Mouse (Mus musculus) heart, embryonic 13.5 days (tissue): ENCODE measurements around the gene Sdr39u1. TPM values are rescaled to one million over a fixed set of nuclear protein-coding genes. Genes with fewer than 3 reads are reported as not detected.

Experiments
- ATAC-seq: fragments of 200-750 bp; cut with Nextera tagmentation; 2 replicates; pipeline ENCODE4 v1.8.0; 2017; ENCODE audit warnings: moderate TSS enrichment; ENCODE audit not compliant: insufficient number of reproducible peaks, low FRiP score, low TSS enrichment; ENCODE audit errors: extremely low read depth
- H3K27ac ChIP-seq: fragments of 300-500 bp; sonication (generic); replicated peaks from 2 replicates; pipeline ENCODE4 v1.5.1; 2015; ENCODE audit warnings: moderate library complexity, mild to moderate bottlenecking, inconsistent platforms
- H3K27me3 ChIP-seq: fragments of 300-500 bp; sonication (generic); replicated peaks from 2 replicates; pipeline ENCODE4 v1.6.1; 2015; ENCODE audit warnings: mild to moderate bottlenecking, inconsistent platforms
- H3K36me3 ChIP-seq: fragments of 300-500 bp; sonication (generic); 2 replicates; pipeline ENCODE4 v1.6.1; 2015; ENCODE audit warnings: mild to moderate bottlenecking, inconsistent platforms
- H3K4me1 ChIP-seq: fragments of 300-500 bp; sonication (generic); 2 replicates; pipeline ENCODE4 v1.6.1; 2015; ENCODE audit warnings: inconsistent platforms
- H3K4me2 ChIP-seq: fragments of 300-500 bp; sonication (generic); 2 replicates; pipeline ENCODE4 v1.6.1; 2015; ENCODE audit warnings: inconsistent platforms, mild to moderate bottlenecking, moderate library complexity
- H3K4me3 ChIP-seq: fragments of 300-500 bp; sonication (generic); 2 replicates; pipeline ENCODE4 v1.5.1; 2015; ENCODE audit warnings: moderate library complexity, mild to moderate bottlenecking, inconsistent platforms
- H3K9ac ChIP-seq: fragments of 300-500 bp; sonication (generic); 2 replicates; pipeline ENCODE4 v1.6.1; 2015; ENCODE audit warnings: inconsistent platforms, mild to moderate bottlenecking, moderate library complexity
- H3K9me3 ChIP-seq: fragments of 300-500 bp; sonication (generic); 2 replicates; pipeline ENCODE4 v1.6.1; 2016; ENCODE audit warnings: inconsistent platforms
- WGBS: fragments of 180-500 bp; shearing (Covaris S2); methylation state at CpG from one replicate; pipeline ENCODE4 v1.1.7; 2015; ENCODE audit warnings: mixed read lengths; 5-methylcytosine and 5-hydroxymethylcytosine counted together
- polyA plus RNA-seq: library from polyadenylated mRNA; unstranded; fragments of >200 nt; fragmentation: Nextera tagmentation; extraction: Ambion mirVana; gene quantifications from 2 replicates; pipeline ENCODE4 v1.2.1, GENCODE M21; 2015

Gene Sdr39u1
- polyA plus RNA-seq, 1 experiment from 2014 or later, result 48.2 TPM

DNA sequence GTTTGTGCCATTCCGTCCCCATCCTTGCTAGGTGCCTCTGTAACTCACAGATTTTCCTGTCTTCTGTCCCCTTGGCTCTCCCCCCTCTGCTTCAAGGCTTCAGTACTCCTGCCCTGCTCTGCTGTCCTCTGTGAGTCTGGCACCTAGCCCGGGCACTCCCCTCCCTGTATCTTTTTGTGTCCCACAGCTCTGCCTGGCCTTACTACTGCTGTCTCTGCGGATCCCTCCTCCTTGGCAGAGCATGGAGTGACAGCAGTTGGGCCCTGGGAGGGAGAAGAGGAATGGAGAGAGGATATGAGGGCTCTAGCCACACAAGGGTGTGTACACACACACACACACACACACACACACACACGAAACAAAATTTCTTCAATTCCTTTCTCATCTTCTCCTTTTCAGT lies 15.9 kb downstream of the Sdr39u1 start, which contains the start of gene Cbln3:
TSS of gene Cbln3 (minus strand) at position 227 of the 400 bp plus-strand sequence.
- Histone ChIP-seq H3K4me2 (peak within 1 kb of the TSS; percentile 90), H3K27me3 (no peaks in the 10 kb centered on the region), H3K27ac (peak within 1 kb of the TSS; percentile 95), H3K9ac (peak within 1 kb of the TSS; percentile 89), H3K4me3 (peak within 1 kb of the TSS; percentile 67), H3K9me3 (no peaks in the 10 kb centered on the region), H3K36me3 (peaks cover 31% of the 10 kb centered on the region), H3K4me1 (peaks cover 40% of the 10 kb centered on the region)
- WGBS, result 34% methylated on average over 4 of the region's 4 CpGs
- ATAC-seq, result peak; percentile 29; the same call in 1 of the 2 replicates

DNA sequence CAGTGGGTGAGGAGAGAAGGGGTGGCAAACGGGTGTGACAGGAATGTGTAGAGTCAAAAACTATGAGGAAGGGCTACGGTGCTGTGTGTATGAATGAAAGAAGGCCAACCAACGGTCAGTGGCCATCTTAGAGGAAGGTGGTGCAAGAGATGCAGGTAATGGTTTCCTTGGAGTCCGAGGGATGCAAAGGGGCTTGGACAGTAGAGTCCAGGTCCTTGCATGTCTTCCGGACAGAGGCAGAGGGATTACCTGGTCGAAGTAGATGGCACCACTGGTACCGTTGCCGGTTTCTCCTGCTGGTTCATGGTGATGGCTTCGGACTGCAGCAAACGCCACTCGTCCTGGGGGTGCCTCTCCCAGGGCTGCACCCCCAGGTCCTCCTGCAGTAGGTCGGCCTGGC lies 16.4 kb downstream of the Sdr39u1 start:
- peak overlapping the region; percentile 89 for H3K9ac ChIP-seq
- peaks cover 42% of the 10 kb centered on the region for H3K4me1 ChIP-seq
- WGBS, result 85% methylated on average over 12 of the region's 12 CpGs
- H3K36me3 ChIP-seq, result peaks cover 26% of the 10 kb centered on the region
- no peak overlapping the region for H3K4me3 ChIP-seq
- peak overlapping the region; percentile 90; the same call in 1 of the 2 replicates for H3K4me2 ChIP-seq
- H3K27me3 ChIP-seq, result no peaks in the 10 kb centered on the region
- peak overlapping the region; percentile 95 for H3K27ac ChIP-seq
- no peak for ATAC-seq
- no peaks in the 10 kb centered on the region for H3K9me3 ChIP-seq

DNA sequence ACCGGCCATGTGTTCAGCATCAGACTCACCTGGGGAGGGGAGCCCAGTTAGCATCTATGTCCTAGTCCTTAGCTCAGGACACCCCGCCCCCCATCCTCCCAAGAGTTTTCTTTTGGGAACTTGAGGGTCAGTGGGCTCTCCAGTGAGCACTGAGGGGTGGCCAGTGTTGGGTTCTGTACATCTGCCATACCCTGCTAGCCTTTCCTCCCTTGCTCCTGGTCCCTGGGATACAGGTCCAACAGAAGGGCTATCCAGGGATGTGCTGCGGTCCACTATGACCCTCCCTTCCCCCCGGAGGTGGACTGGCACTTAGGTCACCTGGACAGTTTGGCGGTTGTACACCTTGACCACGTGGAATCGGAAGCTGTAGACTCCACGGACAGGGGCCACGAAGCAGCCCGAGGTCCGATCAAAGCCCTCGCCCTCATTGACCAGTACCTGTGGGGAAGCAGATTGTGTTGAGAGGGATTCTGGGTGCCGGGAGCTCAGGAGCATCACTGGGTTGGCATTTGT lies 16.9 kb downstream of the Sdr39u1 start:
- Histone ChIP-seq H3K4me1 (peaks cover 46% of the 10 kb centered on the region), H3K27ac (no peak overlapping the region), H3K9ac (no peak overlapping the region), H3K36me3 (peaks cover 22% of the 10 kb centered on the region), H3K27me3 (no peaks in the 10 kb centered on the region), H3K9me3 (no peaks in the 10 kb centered on the region), H3K4me2 (no peak overlapping the region), H3K4me3 (no peak overlapping the region)
- 90% methylated on average over 13 of the region's 13 CpGs for WGBS
- ATAC-seq, result no peak

DNA sequence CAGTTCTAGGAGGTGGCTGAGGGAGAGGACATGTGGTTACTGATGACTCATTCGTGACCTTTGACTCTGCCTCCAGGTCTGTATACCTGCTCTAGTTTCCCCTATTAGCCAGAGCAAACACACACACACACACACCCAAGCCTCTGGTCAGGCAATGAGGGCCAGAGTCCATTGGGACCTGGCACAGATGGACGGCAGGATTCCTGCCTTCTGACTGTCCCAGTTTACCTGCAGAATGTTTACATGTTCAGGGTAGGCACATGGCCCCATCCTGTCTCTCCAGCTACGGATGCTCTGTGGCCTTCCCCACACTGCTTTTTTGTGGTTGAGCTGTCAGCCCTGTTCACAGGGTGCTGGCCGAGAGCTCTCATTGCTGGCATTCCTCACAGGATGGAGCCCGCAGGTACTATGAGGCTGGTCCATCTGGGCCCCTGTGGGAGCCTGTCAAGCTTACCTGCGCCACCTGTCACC lies 17.9 kb downstream of the Sdr39u1 start:
- WGBS, result 56% methylated on average over 6 of the region's 6 CpGs
- no peak overlapping the region for H3K27ac ChIP-seq
- H3K27me3 ChIP-seq, result no peaks in the 10 kb centered on the region
- H3K4me1 ChIP-seq, result peaks cover 52% of the 10 kb centered on the region
- H3K9me3 ChIP-seq, result no peaks in the 10 kb centered on the region
- H3K9ac ChIP-seq, result no peak overlapping the region
- ATAC-seq, result no peak
- no peak overlapping the region for H3K4me2 ChIP-seq
- H3K4me3 ChIP-seq, result no peak overlapping the region
- H3K36me3 ChIP-seq, result peaks cover 12% of the 10 kb centered on the region

DNA sequence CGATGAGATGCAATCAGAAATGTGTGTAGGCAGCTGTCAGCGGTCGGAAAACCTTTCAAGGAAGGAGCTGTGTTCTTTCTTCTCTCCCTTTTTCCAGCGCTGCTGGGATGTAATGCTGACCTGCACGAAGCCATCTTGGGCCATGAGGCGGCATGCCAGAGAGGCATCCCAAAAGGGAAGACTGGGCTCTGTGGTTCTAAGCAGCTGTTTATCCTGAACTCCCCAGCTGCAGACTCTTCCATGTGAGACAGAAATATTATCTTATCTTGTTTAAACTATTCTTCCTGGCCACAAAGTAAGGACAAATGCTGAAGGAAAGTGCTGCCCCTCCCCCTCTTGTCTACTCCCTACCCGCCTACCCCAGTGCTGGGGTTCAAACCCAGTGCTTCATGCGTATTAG lies 19.1 kb downstream of the Sdr39u1 start:
- ATAC-seq, result no peak
- WGBS, result 55% methylated on average over 8 of the region's 8 CpGs
- no peak overlapping the region for H3K4me3 ChIP-seq

DNA sequence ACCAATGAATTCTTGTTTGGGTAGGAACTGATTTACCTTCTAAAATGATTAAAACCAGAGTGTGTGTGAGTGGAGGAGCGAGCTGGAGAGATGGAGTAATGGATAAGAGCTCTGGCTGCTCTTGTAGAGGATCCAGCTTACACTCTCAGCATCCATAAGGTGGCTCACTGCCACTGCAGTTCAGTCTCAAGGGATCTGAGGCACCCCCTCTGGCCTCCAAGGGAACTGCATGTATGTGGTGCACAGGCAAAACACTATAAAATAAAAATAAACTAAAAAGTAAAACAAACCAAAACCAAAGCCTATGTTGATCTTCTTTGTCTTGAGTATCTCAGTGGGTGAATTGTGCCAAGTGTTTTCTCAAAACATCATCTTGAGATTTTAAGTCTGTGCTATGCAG lies 20.5 kb downstream of the Sdr39u1 start:
- WGBS, result 15% methylated on average over 1 of the region's 1 CpGs
- H3K27me3 ChIP-seq, result no peaks in the 10 kb centered on the region

More for the DNA sequence above, 19.1 kb downstream of the Sdr39u1 start:
- Histone ChIP-seq H3K4me2 (no peak overlapping the region), H3K27ac (no peak overlapping the region), H3K9ac (no peak overlapping the region), H3K4me1 (peaks cover 40% of the 10 kb centered on the region), H3K9me3 (no peaks in the 10 kb centered on the region), H3K36me3 (no peaks in the 10 kb centered on the region), H3K27me3 (no peaks in the 10 kb centered on the region)

DNA sequence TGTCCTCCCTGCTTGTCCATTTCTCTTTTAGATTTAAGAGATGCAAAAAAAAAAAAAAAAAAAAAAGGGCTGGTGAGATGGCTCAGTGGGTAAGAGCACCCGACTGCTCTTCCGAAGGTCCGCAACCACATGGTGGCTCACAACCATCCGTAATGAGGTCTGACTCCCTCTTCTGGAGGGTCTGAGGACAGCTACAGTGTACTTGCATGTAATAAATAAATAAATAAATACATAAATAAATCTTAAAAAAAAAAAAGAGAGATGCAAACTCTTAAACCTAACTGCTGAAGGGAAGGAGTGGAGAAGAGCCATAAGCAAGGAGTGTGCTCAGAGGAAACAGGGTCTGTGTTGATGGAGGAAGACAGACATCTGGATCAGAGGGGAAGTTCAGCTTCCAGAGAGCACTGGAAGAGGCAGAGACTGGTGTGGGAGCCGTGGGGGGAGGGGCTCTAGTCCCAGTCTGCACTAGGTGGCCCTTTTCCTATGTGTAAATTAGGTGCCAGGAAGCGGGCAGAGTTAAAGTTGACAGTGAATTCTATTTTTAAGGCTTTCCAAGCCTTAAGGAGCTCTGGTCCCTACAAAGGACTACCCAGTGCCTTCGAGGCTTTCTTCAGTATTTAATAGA lies 21.7 kb downstream of the Sdr39u1 start:
- H3K4me1 ChIP-seq, result peaks cover 32% of the 10 kb centered on the region
- no peak overlapping the region for H3K4me3 ChIP-seq
- H3K4me2 ChIP-seq, result peak overlapping the region; percentile 38
- H3K27ac ChIP-seq, result no peak overlapping the region
- no peak for ATAC-seq
- 9% methylated on average over 7 of the region's 7 CpGs for WGBS
- no peak overlapping the region for H3K9ac ChIP-seq
- H3K9me3 ChIP-seq, result no peaks in the 10 kb centered on the region
- H3K27me3 ChIP-seq, result no peaks in the 10 kb centered on the region
- H3K36me3 ChIP-seq, result no peaks in the 10 kb centered on the region

More for the DNA sequence above, 20.5 kb downstream of the Sdr39u1 start:
- Histone ChIP-seq H3K9ac (no peak overlapping the region), H3K4me1 (peaks cover 34% of the 10 kb centered on the region), H3K27ac (no peak overlapping the region), H3K36me3 (no peaks in the 10 kb centered on the region), H3K9me3 (no peaks in the 10 kb centered on the region), H3K4me2 (no peak overlapping the region), H3K4me3 (no peak overlapping the region)
- no peak for ATAC-seq

DNA sequence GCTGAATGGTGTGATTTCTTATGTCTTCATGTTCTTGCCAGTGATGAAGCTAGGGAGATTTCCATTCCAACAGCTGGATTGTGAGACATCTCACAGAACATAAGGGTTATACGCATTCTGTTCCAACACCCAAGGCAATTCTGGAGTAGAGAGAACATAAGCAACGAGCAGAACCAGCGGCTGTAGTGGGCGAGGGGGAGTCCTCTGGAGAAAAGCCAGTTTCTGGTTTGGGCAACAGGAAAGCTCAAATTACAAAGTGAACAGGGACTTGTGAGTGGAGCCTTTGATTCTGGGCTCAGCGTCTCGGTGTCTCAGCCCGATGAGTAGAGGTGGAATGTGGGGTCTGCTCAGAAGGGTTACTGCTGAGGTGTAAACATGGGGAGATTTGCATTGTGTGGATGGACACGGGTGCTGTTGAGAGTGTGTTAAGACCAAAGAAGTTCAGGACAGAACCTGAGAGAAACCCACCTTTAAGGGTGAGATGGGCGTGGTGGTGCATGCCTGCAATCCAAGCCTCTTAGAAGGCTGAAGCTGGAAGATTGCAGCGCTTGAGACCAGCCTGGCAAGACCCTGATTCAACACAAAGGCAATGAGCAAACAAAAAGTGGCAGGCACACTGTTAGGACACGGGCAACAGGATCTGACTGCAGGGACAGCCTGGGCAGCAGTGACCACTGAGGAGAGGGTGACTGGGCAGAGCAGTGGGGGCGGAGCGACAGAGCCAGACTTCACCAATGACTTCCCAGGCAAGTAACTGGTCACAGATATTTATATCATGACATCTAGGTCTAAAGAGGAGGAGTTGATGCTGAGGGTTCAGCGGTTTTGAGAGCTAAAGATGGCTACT lies 22.4 kb downstream of the Sdr39u1 start:
- Histone ChIP-seq H3K36me3 (peaks cover 6% of the 10 kb centered on the region), H3K27ac (no peak overlapping the region), H3K4me1 (peaks cover 39% of the 10 kb centered on the region), H3K4me2 (peak overlapping the region; percentile 38), H3K9me3 (no peaks in the 10 kb centered on the region), H3K9ac (no peak overlapping the region), H3K4me3 (no peak overlapping the region), H3K27me3 (no peaks in the 10 kb centered on the region)
- ATAC-seq, result no peak
- WGBS, result 13% methylated on average over 14 of the region's 14 CpGs

DNA sequence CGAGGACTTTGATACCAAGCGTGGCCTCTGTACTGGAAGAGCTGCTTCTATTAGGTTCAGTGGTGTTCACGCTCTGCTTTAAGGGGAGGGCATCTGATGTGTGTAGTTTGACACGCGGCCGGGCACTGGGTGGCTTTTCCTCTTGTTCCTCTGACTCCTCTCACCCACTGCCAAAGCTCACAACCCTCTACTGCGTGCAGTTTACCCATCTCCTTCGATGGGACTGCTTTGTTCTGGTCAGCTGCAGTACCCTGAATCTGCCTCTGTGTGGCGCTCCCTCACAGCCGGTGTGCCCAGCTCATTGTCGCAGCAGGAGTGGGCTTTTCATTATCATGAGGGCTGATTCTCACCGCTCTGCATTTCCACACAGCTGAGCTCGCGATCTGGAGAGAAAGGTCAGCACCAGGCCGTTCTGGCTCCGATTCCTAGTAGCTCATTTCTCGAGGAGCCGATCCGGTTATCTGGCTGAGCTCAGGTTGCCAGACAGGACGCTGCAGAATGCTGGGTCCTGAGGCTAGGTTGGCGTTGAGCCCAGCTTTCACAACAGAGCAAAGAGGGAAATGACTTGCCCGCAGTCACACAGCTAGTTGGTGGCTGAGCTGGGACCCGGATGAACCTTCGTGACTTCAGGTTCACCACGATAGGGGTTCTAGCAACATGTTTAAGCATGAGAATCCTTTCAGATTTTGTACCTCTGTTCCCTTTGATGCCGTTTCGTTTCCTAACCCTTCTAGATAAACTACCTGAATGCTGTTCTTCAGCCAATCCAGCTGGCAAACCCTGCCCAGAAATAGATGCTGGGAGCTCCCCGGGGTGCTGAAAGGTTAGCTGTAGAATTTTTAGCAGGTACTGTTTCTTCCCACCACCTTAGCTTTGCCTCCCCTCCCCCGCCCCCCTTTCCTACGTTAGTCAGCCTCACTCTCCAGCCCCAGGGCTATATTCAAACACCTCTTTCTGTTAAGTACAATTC lies 26.1 kb downstream of the Sdr39u1 start:
- no peak; the same call in 1 of the 2 replicates for ATAC-seq
- peaks cover 35% of the 10 kb centered on the region for H3K4me1 ChIP-seq
- H3K4me3 ChIP-seq, result peak overlapping the region; percentile 14; the same call in 1 of the 2 replicates
- H3K36me3 ChIP-seq, result peaks cover 43% of the 10 kb centered on the region
- no peaks in the 10 kb centered on the region for H3K27me3 ChIP-seq
- H3K27ac ChIP-seq, result 0 out of 2 replicates have a peak overlapping the region, but pooled peaks have one; percentile 16
- peak overlapping the region; percentile 53 for H3K4me2 ChIP-seq
- H3K9ac ChIP-seq, result peak overlapping the region; percentile 54
- H3K9me3 ChIP-seq, result no peaks in the 10 kb centered on the region
- 12% methylated on average over 30 of the region's 30 CpGs for WGBS

DNA sequence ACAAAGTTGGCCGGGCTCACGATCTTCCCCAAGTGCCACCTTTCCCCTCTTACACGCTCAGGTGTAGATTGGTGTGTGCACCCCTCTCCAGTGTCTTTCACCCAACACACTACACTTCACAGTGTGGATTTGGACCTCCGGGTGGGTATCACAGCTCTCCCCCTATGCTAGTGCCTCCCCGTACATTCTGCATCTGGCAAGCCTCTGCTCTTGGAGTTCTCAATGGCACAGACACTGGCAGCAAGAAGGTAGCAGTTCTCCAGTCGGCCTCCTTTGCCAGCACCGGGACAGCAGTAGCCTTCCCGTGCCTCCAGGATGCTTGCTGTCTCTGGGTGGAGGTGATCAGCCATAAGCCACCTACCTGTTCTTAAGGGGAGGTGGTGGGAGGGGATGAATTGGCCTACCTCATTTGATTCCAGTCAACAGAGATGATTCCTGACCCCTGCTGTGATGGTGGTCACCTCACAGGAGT lies 26.8 kb downstream of the Sdr39u1 start:
- Histone ChIP-seq H3K36me3 (peaks cover 50% of the 10 kb centered on the region), H3K4me1 (peaks cover 30% of the 10 kb centered on the region), H3K9me3 (no peaks in the 10 kb centered on the region), H3K27me3 (no peaks in the 10 kb centered on the region), H3K27ac (0 out of 2 replicates have a peak overlapping the region, but pooled peaks have one; percentile 16), H3K4me3 (no peak overlapping the region), H3K4me2 (peak overlapping the region; percentile 53), H3K9ac (peak overlapping the region; percentile 54)
- WGBS, result 73% methylated on average over 8 of the region's 8 CpGs
- ATAC-seq, result no peak
